Mouse (Mus musculus) hindbrain, embryonic 11.5 days (tissue): ENCODE measurements around the gene Tlr6. TPM values are rescaled to one million over a fixed set of nuclear protein-coding genes. Genes with fewer than 3 reads are reported as not detected.
A peak's percentile ranks its signal among the peaks of the same experiment; 100 is the strongest.

Experiments
- ATAC-seq: fragments of 200-750 bp; cut with Nextera tagmentation; 2 replicates; pipeline ENCODE4 v1.8.0; 2017; ENCODE audit warnings: mild to moderate bottlenecking, moderate TSS enrichment, moderate library complexity; ENCODE audit not compliant: low FRiP score
- DNase-seq: peaks from one replicate; pipeline ENCODE4 v3.0.0-alpha.2; 2015; ENCODE audit warnings: low spot score
- H3K27ac ChIP-seq: fragments of 300-500 bp; sonication (generic); 2 replicates; pipeline ENCODE4 v1.5.1; 2014; ENCODE audit warnings: mild to moderate bottlenecking, low read depth, low read length
- H3K27me3 ChIP-seq: fragments of 300-500 bp; sonication (generic); 2 replicates; pipeline ENCODE4 v1.6.1; 2014; ENCODE audit warnings: mild to moderate bottlenecking, low read length, moderate library complexity, mixed read lengths; ENCODE audit not compliant: control insufficient read depth, insufficient read depth
- H3K36me3 ChIP-seq: fragments of 300-500 bp; sonication (generic); 2 replicates; pipeline ENCODE4 v1.6.1; 2014; ENCODE audit warnings: mild to moderate bottlenecking, low read length, moderate library complexity, mixed read lengths; ENCODE audit not compliant: control insufficient read depth, insufficient read depth
- H3K4me1 ChIP-seq: fragments of 300-500 bp; sonication (generic); replicated peaks from 2 replicates; pipeline ENCODE4 v1.6.1; 2014; ENCODE audit warnings: low read length, mixed read lengths; ENCODE audit not compliant: control insufficient read depth, insufficient read depth
- H3K4me2 ChIP-seq: fragments of 300-500 bp; sonication (generic); replicated peaks from 2 replicates; pipeline ENCODE4 v1.6.1; 2014; ENCODE audit warnings: mild to moderate bottlenecking, low read depth, low read length
- H3K4me3 ChIP-seq: fragments of 300-500 bp; sonication (generic); 2 replicates; pipeline ENCODE4 v1.5.1; 2014; ENCODE audit warnings: low read depth, low read length
- H3K9ac ChIP-seq: fragments of 300-500 bp; sonication (generic); 2 replicates; pipeline ENCODE4 v1.6.1; 2014; ENCODE audit warnings: low read depth, low read length
- H3K9me3 ChIP-seq: fragments of 300-500 bp; sonication (generic); 2 replicates; pipeline ENCODE4 v1.6.1; 2016; ENCODE audit warnings: low read length; ENCODE audit not compliant: control insufficient read depth
- WGBS: fragments of 180-500 bp; shearing (Covaris S2); extraction: QIAGEN DNeasy Blood & Tissue Kit; methylation state at CpG from one replicate; pipeline ENCODE4 v1.1.7; 2014; 5-methylcytosine and 5-hydroxymethylcytosine counted together
- microRNA counts: library from miRNA; unstranded; fragments of <30 nt; microRNA quantifications from one replicate; lab custom pipeline; 2015
- polyA plus RNA-seq: library from polyadenylated mRNA; unstranded; fragments of >200 nt; fragmentation: Nextera tagmentation; extraction: Ambion mirVana; gene quantifications from 2 replicates; pipeline ENCODE4 v1.2.1, GENCODE M21; 2014

Gene Tlr6
- polyA plus RNA-seq, 1 experiment from 2014 or later = 1.1 TPM

DNA sequence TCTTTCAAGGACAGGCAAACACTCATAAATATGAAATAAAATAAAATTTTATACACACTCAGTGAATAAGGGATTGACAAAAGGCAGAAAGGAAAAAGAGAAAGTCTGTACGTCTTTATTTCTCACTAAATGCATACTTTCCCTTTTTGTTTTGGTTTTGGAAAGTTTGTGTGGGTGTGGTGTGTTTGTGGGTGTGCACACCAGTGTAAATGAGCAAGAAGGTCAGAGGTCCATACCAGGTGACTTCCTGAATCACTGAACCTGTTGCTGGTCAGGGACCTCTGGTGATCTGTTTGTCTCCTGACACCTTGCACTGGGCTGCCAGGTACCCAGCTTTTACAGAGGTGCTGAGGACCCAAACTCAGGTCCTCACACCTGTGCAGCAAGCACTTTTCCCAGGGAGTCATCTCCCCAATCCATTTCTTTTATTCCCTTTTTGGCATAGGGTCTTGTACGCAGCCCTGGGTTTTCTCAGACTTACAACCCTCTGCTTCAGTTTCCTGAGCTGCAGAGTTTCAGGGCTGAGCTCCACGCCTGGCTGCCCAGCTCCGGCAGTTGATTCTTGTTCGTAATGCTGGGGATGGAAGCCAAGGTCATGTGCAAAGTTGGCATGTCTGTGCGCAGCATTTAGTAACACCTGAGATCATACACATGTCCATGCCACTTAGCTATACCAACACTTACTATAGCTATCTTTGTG lies 51.2 kb downstream of the Tlr6 start:
- Histone ChIP-seq H3K4me2 (no peak overlapping the region), H3K9me3 (no peaks in the 10 kb centered on the region), H3K4me3 (no peak overlapping the region), H3K36me3 (no peaks in the 10 kb centered on the region), H3K9ac (no peak overlapping the region), H3K27ac (no peak overlapping the region), H3K4me1 (no peaks in the 10 kb centered on the region), H3K27me3 (no peaks in the 10 kb centered on the region)
- WGBS = 88% methylated on average over 6 of the region's 6 CpGs
- ATAC-seq (no peak), DNase-seq (no peak)

DNA sequence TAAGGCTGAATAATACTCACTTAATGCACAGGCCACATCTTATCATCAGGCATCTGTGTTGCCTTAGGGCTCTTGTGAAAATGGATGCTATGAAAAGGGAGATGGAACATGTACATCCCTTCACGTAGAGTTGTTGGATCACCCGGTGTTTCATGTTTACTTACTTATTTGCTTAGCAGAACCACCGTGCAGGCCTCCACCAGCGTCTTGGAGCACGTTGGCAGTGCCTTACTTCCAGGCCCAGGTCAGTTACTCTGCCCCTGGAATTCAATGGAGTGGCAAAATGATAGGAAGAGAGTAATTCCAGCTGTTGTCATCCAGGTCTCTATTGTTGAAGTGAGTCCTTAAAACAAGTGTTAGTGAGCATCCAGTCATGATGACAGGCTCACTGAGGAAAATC lies 52.0 kb downstream of the Tlr6 start:
- ATAC-seq = no peak
- no peak overlapping the region for H3K4me2 ChIP-seq
- DNase-seq = no peak
- H3K9ac ChIP-seq = no peak overlapping the region
- no peaks in the 10 kb centered on the region for H3K9me3 ChIP-seq
- H3K4me3 ChIP-seq = no peak overlapping the region
- no peak overlapping the region for H3K27ac ChIP-seq
- no peaks in the 10 kb centered on the region for H3K36me3 ChIP-seq
- no peaks in the 10 kb centered on the region for H3K27me3 ChIP-seq
- H3K4me1 ChIP-seq = no peaks in the 10 kb centered on the region
- WGBS = 94% methylated on average over 5 of the region's 5 CpGs

DNA sequence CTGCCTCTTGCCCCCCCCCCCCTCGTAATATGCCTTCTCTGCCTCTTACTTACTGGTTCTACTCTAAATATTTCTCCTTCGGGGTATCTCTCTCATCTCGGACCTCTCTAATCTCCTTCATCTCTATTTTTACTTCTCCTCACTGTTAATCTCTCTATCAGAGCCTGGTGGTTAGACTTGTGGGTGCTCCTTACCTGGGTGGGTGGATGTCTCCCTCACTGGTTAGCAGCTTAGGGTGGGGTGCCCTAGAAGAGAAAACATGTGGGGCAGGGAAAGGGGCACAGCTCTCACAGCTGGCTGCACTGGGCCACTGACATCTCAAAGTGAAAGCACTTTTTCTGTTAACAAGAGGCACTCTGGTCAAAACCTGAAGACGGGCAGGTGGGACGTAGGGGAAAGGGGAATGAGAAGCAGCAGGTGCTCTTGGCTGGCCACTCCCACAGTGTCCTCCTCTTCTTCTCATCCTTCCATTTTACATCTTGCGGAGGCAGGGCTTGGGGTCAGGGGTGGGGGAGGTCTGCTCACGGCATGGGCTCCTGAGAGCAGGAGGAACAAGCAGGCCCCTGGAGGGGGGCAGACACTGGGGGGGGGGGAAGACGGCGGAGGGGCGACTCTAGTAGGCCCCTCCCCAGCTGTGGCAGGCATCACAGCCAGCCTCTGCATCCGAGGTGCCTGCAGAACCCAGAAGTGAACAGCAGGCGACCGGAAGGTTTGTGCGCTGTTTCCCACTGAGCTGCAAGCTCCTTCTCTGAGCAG lies 54.2 kb downstream of the Tlr6 start:
- no peak for ATAC-seq
- no peak for DNase-seq
- Histone ChIP-seq H3K36me3 (no peaks in the 10 kb centered on the region), H3K9me3 (no peaks in the 10 kb centered on the region; the same call in 1 of the 2 replicates), H3K4me1 (no peaks in the 10 kb centered on the region), H3K4me2 (no peak overlapping the region), H3K4me3 (no peak overlapping the region), H3K27me3 (no peaks in the 10 kb centered on the region), H3K27ac (no peak overlapping the region), H3K9ac (no peak overlapping the region)
- 71% methylated on average over 11 of the region's 14 CpGs for WGBS

MicroRNAs within 50 kb of the gene (microRNA counts, 519-probe panel; counts per million panel counts)
- 2,209 counts per million, percentile 5 among the panel's probes with 10 or more counts for microRNA mmu-miR-574-3p (lab: Ali Mortazavi, UCI)
- not detected for microRNA mmu-miR-574-5p (lab: Ali Mortazavi, UCI)

Other genes starting within 250 kb of the Tlr6 start
- gene Klf3, start 156.7 kb downstream of the Tlr6 start, polyA plus RNA-seq = 35.3 and 47.2 TPM in 2 replicates
- gene Tlr1, start 26.5 kb downstream of the Tlr6 start, polyA plus RNA-seq = 0.46 and 0.60 TPM in 2 replicates
- gene Fam114a1, start 10.0 kb upstream of the Tlr6 start, polyA plus RNA-seq = 18.0 and 21.8 TPM in 2 replicates
- 0.10 and 0.22 TPM in 2 replicates for gene Tmem156, start 132.0 kb upstream of the Tlr6 start, polyA plus RNA-seq
- 25.3 and 26.0 TPM in 2 replicates for gene Klhl5, start 147.4 kb upstream of the Tlr6 start, polyA plus RNA-seq
- 13.9 and 14.0 TPM in 2 replicates for gene Wdr19, start 239.6 kb upstream of the Tlr6 start, polyA plus RNA-seq